Mouse (Mus musculus) G1E-ER4 (cell line): ENCODE results near the gene Tmem169. TPM values are rescaled to one million over a fixed set of nuclear protein-coding genes. Genes with fewer than 3 reads are reported as not detected.

Source experiments
- GATA1 ChIP-seq: IDR thresholded peaks from one replicate; pipeline ENCODE4 v1.8.0; 2012; ENCODE audit warnings: low read length, inconsistent platforms
- polyA plus RNA-seq: library from polyadenylated mRNA; stranded (reverse); fragments of >175 nt; gene quantifications from 2 replicates; pipeline ENCODE4 v1.2.3, GENCODE M21; 2012

The Tmem169 gene
- polyA plus RNA-seq, 1 experiment, result not detected

DNA sequence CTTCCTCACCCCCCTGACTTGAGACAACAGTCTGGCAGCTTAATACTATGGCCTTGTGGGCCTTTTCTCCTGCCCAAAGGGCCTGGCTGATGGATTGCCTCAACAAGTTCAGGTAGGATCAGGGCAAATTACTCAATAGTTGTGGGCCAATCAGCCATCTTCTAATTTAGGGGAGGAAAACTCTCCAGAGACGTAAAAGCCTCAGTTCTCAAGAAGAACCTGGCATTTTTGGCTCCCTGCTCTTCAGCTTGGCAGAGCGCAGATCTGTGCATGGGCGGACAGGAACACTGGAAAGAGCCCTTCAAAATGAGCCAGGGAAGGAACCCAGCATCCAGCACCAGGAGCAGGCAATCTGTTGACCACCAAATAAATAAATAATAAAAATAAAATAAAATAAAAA is 6.1 kb upstream of the Tmem169 start:
- TF ChIP-seq GATA1, result no peak

- no peak for TF ChIP-seq GATA1
Observed at GRCm38 (mm10) chr1:72282604-72283003, 1.6 kb upstream of the Tmem169 start.

DNA sequence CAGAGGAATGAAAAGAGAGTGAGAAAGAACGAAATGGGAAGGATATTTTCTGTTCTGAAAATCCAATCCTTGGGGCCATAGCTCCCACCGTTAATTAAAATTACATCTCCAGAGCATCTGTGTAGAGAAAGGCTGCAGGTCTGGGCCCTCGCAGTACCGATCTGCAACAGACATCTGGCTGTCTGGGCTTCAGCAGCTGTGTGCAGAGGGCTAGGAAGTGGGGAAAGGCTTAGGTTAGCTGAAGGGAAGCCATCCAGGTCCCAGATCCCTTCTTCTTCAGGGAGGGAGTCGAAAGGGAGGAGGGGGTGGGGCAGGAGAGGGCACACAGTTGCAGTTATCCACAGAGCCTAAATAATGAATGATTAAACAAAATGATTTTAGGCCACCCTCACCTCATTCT is 370 bp downstream of the Tmem169 start:
- TF ChIP-seq GATA1, result no peak

DNA sequence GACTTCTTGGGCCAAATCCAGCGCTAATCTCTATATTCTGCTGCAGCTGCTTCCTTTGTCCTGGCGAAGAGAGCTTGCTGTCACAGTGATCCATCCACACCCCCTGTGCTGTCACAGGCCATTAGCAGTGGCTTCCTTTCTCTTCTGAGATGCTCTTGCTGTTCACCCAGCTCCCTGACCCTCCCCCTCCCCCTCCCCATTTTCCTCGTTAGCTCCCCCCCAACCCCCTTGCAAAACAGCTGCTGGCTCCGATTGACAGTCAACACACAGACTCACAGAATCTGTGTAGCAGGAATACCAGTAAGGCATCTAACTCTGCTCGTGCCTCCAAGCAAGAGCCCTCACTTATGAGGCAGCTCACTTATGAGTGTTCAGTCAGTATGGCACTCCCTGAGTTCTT is 2.7 kb downstream of the Tmem169 start:
- TF ChIP-seq GATA1, result no peak

GRCm38 (mm10) chr1:72287893-72288292 is 3.7 kb downstream of the Tmem169 start:
- TF ChIP-seq GATA1, result no peak

DNA sequence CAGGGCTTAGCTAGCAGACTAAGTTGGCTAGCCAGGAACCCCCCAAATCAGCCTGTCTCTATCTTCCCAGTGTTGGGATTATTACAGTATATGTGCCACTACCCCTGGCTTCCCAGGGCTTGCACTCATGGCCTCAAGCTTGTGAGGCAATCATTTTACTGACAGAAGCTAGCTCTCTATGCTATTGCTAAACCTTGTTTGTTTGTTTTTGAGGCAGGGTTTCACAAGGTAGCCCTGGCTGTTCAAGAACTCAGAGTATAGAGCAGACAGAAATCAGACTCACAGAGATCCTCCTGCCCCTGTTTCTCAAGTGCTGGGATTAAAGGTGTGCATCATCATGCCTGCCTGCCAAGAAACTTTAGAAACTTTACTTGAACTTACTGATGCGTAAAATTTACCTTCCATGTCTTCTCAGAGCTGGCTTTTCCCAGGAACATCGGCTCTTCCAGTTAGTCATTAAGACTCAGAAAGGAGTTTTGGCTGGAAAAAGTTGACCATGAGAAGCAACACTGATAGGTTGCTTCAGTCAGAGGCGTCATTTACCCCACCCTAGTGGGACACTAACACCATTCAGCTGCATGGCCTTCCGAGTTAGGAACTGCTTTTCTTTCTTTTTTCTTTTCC is 4.5 kb downstream of the Tmem169 start:
- no peak for TF ChIP-seq GATA1

GRCm38 (mm10) chr1:72290896-72291295 is 6.7 kb downstream of the Tmem169 start:
- TF ChIP-seq GATA1, result no peak

DNA sequence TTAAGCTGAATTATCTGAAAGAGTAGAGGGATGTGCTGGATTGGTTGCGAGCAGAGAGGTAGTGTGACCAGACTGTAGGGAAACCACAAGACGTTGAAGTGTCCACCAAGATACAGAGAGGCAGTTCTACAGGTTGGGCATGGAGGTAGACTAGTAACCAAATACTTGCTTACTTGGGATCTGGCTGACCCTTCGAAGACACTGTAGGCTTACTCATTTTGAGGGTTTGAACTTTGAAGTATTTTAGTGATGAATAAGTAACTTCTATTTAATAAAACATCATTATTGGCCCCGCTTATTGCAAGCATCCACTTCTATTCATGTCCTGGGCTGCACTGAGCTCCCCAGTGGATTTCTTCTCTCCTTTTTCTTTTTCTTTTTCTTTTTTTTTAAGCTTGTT is 7.3 kb downstream of the Tmem169 start:
- no peak for TF ChIP-seq GATA1

DNA sequence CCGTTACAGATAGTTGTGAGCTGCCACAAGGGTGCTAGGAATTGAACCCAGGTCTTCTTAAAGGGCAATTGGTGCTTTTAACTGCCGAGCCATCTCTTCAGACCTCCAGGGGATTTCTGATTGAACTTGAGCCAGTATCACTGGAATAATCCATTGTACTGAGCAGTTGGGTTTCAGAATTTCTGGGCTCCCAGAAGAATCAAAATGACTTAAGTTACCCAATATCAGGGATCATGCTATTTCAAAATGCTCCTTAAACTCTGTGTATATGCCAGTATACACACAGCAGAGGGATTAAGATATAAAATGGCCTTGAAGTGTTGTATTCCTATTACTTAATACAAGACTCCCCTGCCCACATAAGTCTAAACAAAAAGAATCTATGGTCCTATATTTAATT is 7.8 kb downstream of the Tmem169 start:
- TF ChIP-seq GATA1, result no peak

- no peak for TF ChIP-seq GATA1
Observed at GRCm38 (mm10) chr1:72293869-72294663, 9.9 kb downstream of the Tmem169 start.

GRCm38 (mm10) chr1:72295746-72296145 is 11.6 kb downstream of the Tmem169 start:
- TF ChIP-seq GATA1, result no peak

GRCm38 (mm10) chr1:72301845-72302244 is 17.7 kb downstream of the Tmem169 start:
- TF ChIP-seq GATA1, result no peak

GRCm38 (mm10) chr1:72306241-72306640 is 22.1 kb downstream of the Tmem169 start:
- TF ChIP-seq GATA1, result no peak

GRCm38 (mm10) chr1:72306679-72307181 is 22.6 kb downstream of the Tmem169 start:
- TF ChIP-seq GATA1, result no peak

- no peak for TF ChIP-seq GATA1
Observed at GRCm38 (mm10) chr1:72307317-72307798, 23.2 kb downstream of the Tmem169 start, which contains the start of gene Xrcc5. Gene Xrcc5 (plus strand): TSS chr1:72307421.

DNA sequence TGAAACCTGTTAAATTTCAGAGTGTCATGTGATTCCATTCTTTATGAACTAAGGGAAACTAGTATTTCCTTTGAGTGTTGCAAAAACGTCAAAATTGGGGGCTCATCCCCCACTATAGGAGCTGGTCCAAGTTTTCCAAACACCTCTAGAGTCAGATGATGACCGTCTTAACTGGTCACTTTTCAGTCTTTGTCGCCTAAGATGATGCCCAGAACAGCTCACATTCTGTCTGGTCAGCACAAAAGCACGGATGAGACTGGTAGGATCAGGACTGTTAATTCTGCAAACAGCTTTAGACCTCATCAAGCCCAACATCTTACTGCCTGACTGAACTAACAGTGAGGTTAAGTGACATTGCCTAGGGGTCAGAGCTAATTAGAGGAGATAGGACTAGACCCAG is 24.8 kb downstream of the Tmem169 start:
- no peak for TF ChIP-seq GATA1
